Mouse (Mus musculus) stomach, postnatal 0 days (tissue): ENCODE results near the gene Corin. TPM values are rescaled to one million over a fixed set of nuclear protein-coding genes. Genes with fewer than 3 reads are reported as not detected.

Experiments used
- ATAC-seq: fragments of 200-750 bp; cut with Nextera tagmentation; 2 replicates; pipeline ENCODE4 v1.8.0; 2017; ENCODE audit not compliant: low FRiP score, low TSS enrichment
- DNase-seq: peaks from one replicate; pipeline ENCODE4 v3.0.0-alpha.2; 2016; ENCODE audit warnings: low spot score
- H3K27ac ChIP-seq: fragments of 300-500 bp; sonication (generic); replicated peaks from 2 replicates; pipeline ENCODE4 v1.5.1; 2014; ENCODE audit warnings: mild to moderate bottlenecking, control low read depth
- H3K27me3 ChIP-seq: fragments of 300-500 bp; sonication (generic); 2 replicates; pipeline ENCODE4 v1.6.1; 2014; ENCODE audit warnings: low read length; ENCODE audit not compliant: control insufficient read depth, insufficient read depth
- H3K36me3 ChIP-seq: fragments of 300-500 bp; sonication (generic); 2 replicates; pipeline ENCODE4 v1.6.1; 2014; ENCODE audit warnings: low read length, mixed read lengths; ENCODE audit not compliant: control insufficient read depth, insufficient read depth
- H3K4me1 ChIP-seq: fragments of 300-500 bp; sonication (generic); replicated peaks from 2 replicates; pipeline ENCODE4 v1.6.1; 2014; ENCODE audit warnings: antibody characterized with exemption; ENCODE audit not compliant: control insufficient read depth, insufficient read depth
- H3K4me2 ChIP-seq: fragments of 300-500 bp; sonication (generic); replicated peaks from 2 replicates; pipeline ENCODE4 v1.6.1; 2014; ENCODE audit warnings: low read depth, mild to moderate bottlenecking, control low read depth, moderate library complexity
- H3K4me3 ChIP-seq: fragments of 300-500 bp; sonication (generic); 2 replicates; pipeline ENCODE4 v1.5.1; 2014; ENCODE audit warnings: low read depth, low read length, control low read depth
- H3K9ac ChIP-seq: fragments of 300-500 bp; sonication (generic); 2 replicates; pipeline ENCODE4 v1.6.1; 2014; ENCODE audit warnings: mild to moderate bottlenecking, low read length, control low read depth, mixed read lengths
- H3K9me3 ChIP-seq: fragments of 300-500 bp; sonication (generic); 2 replicates; pipeline ENCODE4 v1.6.1; 2016; ENCODE audit warnings: low read length; ENCODE audit not compliant: control insufficient read depth
- CTCF ChIP-seq: IDR thresholded peaks from 2 replicates; pipeline ENCODE4 v1.5.1; 2016; ENCODE audit warnings: antibody characterized with exemption, low read depth, mild to moderate bottlenecking, moderate library complexity
- EP300 ChIP-seq: optimal IDR thresholded peaks from 2 replicates; pipeline ENCODE3; 2016; ENCODE audit warnings: antibody characterized with exemption
- WGBS: fragments of 180-500 bp; shearing (Covaris S2); extraction: QIAGEN DNeasy Blood & Tissue Kit; methylation state at CpG from one replicate; pipeline ENCODE4 v1.1.7; 2014; 5-methylcytosine and 5-hydroxymethylcytosine counted together
- polyA plus RNA-seq: library from polyadenylated mRNA; unstranded; fragments of >200 nt; fragmentation: Nextera tagmentation; extraction: Ambion mirVana; gene quantifications from 2 replicates; pipeline ENCODE4 v1.2.1, GENCODE M21; 2015

Gene Corin
- polyA plus RNA-seq, 1 experiment from 2014 or later, result 1.3 TPM

GRCm38 (mm10) chr5:72435085-72435484 lies 69.2 kb downstream of the Corin start:
- no peak overlapping the region for H3K9ac ChIP-seq
- no peak for ATAC-seq
- TF ChIP-seq CTCF (no peak), EP300 (no peak)
- no peaks in the 10 kb centered on the region for H3K9me3 ChIP-seq
- no peaks in the 10 kb centered on the region for H3K27me3 ChIP-seq
- H3K27ac ChIP-seq, result no peak overlapping the region
- H3K4me2 ChIP-seq, result no peak overlapping the region
- no peaks in the 10 kb centered on the region for H3K36me3 ChIP-seq
- H3K4me3 ChIP-seq, result no peak overlapping the region
- no peak for DNase-seq
- no peaks in the 10 kb centered on the region for H3K4me1 ChIP-seq
- 89% methylated on average over 11 of the region's 11 CpGs for WGBS

- no peaks in the 10 kb centered on the region for H3K36me3 ChIP-seq
- WGBS, result 53% methylated on average over 3 of the region's 3 CpGs
- no peaks in the 10 kb centered on the region for H3K9me3 ChIP-seq
- H3K4me3 ChIP-seq, result no peak overlapping the region
- DNase-seq, result peak; percentile 37
- ATAC-seq, result peak; percentile 40; the same call in 1 of the 2 replicates
- no peak overlapping the region for H3K9ac ChIP-seq
- no peaks in the 10 kb centered on the region for H3K4me1 ChIP-seq
- no peak overlapping the region for H3K4me2 ChIP-seq
- TF ChIP-seq EP300, result no peak
- no peak for TF ChIP-seq CTCF
- no peak overlapping the region for H3K27ac ChIP-seq
- H3K27me3 ChIP-seq, result no peaks in the 10 kb centered on the region
Measured at GRCm38 (mm10) chr5:72431856-72432255, 72.4 kb downstream of the Corin start.

DNA sequence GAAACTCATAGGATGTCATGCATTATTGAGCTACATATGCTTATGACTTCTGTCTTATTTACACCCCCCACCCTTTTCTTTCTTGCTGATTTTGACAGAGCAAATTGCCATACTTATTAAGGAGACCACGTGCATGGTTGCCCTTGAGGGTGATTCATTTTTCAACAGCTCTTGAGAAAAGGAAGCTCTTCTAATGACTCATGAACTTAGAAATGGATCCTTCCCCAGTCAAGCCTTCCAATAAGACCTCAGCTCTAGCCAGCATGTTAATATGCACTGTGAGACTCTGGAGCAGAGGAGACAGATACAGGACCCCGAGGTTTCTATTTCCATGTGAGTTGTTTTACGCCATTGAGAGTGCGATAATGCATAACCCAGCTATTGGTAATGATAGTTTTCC lies 76.7 kb downstream of the Corin start:
- TF ChIP-seq EP300, result no peak
- Histone ChIP-seq H3K27me3 (no peaks in the 10 kb centered on the region), H3K9me3 (no peaks in the 10 kb centered on the region), H3K27ac (no peak overlapping the region), H3K9ac (no peak overlapping the region), H3K4me1 (no peaks in the 10 kb centered on the region), H3K4me2 (no peak overlapping the region), H3K36me3 (no peaks in the 10 kb centered on the region), H3K4me3 (no peak overlapping the region)
- WGBS, result 82% methylated on average over 4 of the region's 4 CpGs
- ATAC-seq (no peak), DNase-seq (no peak)

GRCm38 (mm10) chr5:72425342-72426010 lies 78.8 kb downstream of the Corin start:
- H3K4me1 ChIP-seq, result no peaks in the 10 kb centered on the region
- DNase-seq (no peak), ATAC-seq (no peak)
- no peaks in the 10 kb centered on the region for H3K9me3 ChIP-seq
- H3K4me3 ChIP-seq, result no peak overlapping the region
- H3K27me3 ChIP-seq, result no peaks in the 10 kb centered on the region
- H3K9ac ChIP-seq, result no peak overlapping the region
- TF ChIP-seq EP300, result no peak
- TF ChIP-seq CTCF, result no peak
- no peak overlapping the region for H3K4me2 ChIP-seq
- no peaks in the 10 kb centered on the region for H3K36me3 ChIP-seq
- H3K27ac ChIP-seq, result no peak overlapping the region

- Histone ChIP-seq H3K4me2 (no peak overlapping the region; the same call in 1 of the 2 replicates), H3K36me3 (no peaks in the 10 kb centered on the region), H3K4me1 (0 out of 2 replicates have a peak, but pooled peaks cover 2% of the 10 kb centered on the region), H3K9me3 (no peaks in the 10 kb centered on the region), H3K27me3 (no peaks in the 10 kb centered on the region), H3K9ac (no peak overlapping the region), H3K27ac (0 out of 2 replicates have a peak overlapping the region, but pooled peaks have one; percentile 2), H3K4me3 (no peak overlapping the region)
- 9% methylated on average over 10 of the region's 10 CpGs for WGBS
- TF ChIP-seq EP300 (no peak), CTCF (no peak)
- peak; percentile 96 for ATAC-seq
- DNase-seq, result peak; percentile 81
Measured at GRCm38 (mm10) chr5:72411874-72412329, 92.4 kb downstream of the Corin start.

DNA sequence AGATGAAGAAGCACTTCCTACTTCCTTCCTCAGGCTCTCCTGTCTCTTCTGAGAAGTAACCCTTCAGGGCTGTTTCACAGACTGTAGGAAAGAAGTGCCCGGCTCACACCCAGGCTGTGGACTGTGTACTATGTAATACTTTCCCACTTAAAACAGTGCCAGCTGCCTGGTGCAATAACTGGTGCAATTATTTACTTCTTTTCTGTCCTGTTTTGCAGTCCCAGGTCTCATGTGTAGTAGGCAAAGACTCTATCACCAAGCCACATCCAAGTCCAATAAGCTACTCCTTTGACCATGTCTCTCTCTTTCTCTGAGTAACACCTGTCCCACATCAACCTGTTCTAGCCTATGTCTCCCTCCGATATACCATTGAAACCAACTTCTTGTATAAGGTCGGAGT lies 93.4 kb downstream of the Corin start:
- Histone ChIP-seq H3K9ac (no peak overlapping the region), H3K9me3 (no peaks in the 10 kb centered on the region), H3K4me3 (no peak overlapping the region), H3K4me1 (0 out of 2 replicates have a peak, but pooled peaks cover 2% of the 10 kb centered on the region), H3K4me2 (no peak overlapping the region), H3K27me3 (no peaks in the 10 kb centered on the region), H3K27ac (no peak overlapping the region), H3K36me3 (no peaks in the 10 kb centered on the region)
- TF ChIP-seq EP300, result no peak
- no peak for TF ChIP-seq CTCF
- DNase-seq (no peak), ATAC-seq (no peak)
- WGBS, result 59% methylated on average over 3 of the region's 3 CpGs
